Mouse (Mus musculus) midbrain, embryonic 13.5 days (tissue): ENCODE data around the gene Nelfcd. TPM values are rescaled to one million over a fixed set of nuclear protein-coding genes. Genes with fewer than 3 reads are reported as not detected.
A peak's percentile ranks its signal among the peaks of the same experiment; 100 is the strongest.

Experiments
- ATAC-seq: fragments of 200-750 bp; cut with Nextera tagmentation; 2 replicates; pipeline ENCODE4 v1.8.0; 2017; ENCODE audit warnings: mild to moderate bottlenecking, moderate TSS enrichment, moderate library complexity
- H3K27ac ChIP-seq: fragments of 300-500 bp; sonication (generic); 2 replicates; pipeline ENCODE4 v1.5.1; 2015; ENCODE audit warnings: inconsistent platforms, mild to moderate bottlenecking, moderate library complexity
- H3K27me3 ChIP-seq: fragments of 300-500 bp; sonication (generic); 2 replicates; pipeline ENCODE4 v1.6.1; 2015; ENCODE audit warnings: mild to moderate bottlenecking, inconsistent platforms
- H3K36me3 ChIP-seq: fragments of 300-500 bp; sonication (generic); 2 replicates; pipeline ENCODE4 v1.6.1; 2015; ENCODE audit warnings: mild to moderate bottlenecking, inconsistent platforms
- H3K4me1 ChIP-seq: fragments of 300-500 bp; sonication (generic); replicated peaks from 2 replicates; pipeline ENCODE4 v1.6.1; 2015; ENCODE audit warnings: inconsistent platforms
- H3K4me2 ChIP-seq: fragments of 300-500 bp; sonication (generic); replicated peaks from 2 replicates; pipeline ENCODE4 v1.6.1; 2015; ENCODE audit warnings: moderate library complexity, mild to moderate bottlenecking, inconsistent platforms
- H3K4me3 ChIP-seq: fragments of 300-500 bp; sonication (generic); replicated peaks from 2 replicates; pipeline ENCODE4 v1.5.1; 2015; ENCODE audit warnings: mild to moderate bottlenecking, inconsistent platforms
- H3K9ac ChIP-seq: fragments of 300-500 bp; sonication (generic); replicated peaks from 2 replicates; pipeline ENCODE4 v1.6.1; 2015; ENCODE audit warnings: mild to moderate bottlenecking, inconsistent platforms
- H3K9me3 ChIP-seq: fragments of 300-500 bp; sonication (generic); 2 replicates; pipeline ENCODE4 v1.6.1; 2016; ENCODE audit warnings: mild to moderate bottlenecking, inconsistent platforms
- WGBS: fragments of 180-500 bp; shearing (Covaris S2); methylation state at CpG from one replicate; pipeline ENCODE4 v1.1.7; 2015; 5-methylcytosine and 5-hydroxymethylcytosine counted together
- polyA plus RNA-seq: library from polyadenylated mRNA; unstranded; fragments of >200 nt; fragmentation: Nextera tagmentation; extraction: Ambion mirVana; gene quantifications from 2 replicates; pipeline ENCODE4 v1.2.1, GENCODE M21; 2015

Nelfcd gene
- polyA plus RNA-seq, 1 experiment from 2014 or later, result 136 TPM

GRCm38 (mm10) chr2:174438181-174438580 is 22.6 kb downstream of the Nelfcd start:
- WGBS, result 63% methylated on average over 11 of the region's 11 CpGs
- H3K4me2 ChIP-seq, result peak overlapping the region; percentile 74
- peak overlapping the region; percentile 70 for H3K9ac ChIP-seq
- H3K36me3 ChIP-seq, result peaks cover 7% of the 10 kb centered on the region; the same call in 1 of the 2 replicates
- no peak overlapping the region for H3K27ac ChIP-seq
- peak; percentile 15; the same call in 1 of the 2 replicates for ATAC-seq
- peak overlapping the region; percentile 55 for H3K4me3 ChIP-seq
- H3K4me1 ChIP-seq, result peaks cover 29% of the 10 kb centered on the region
- H3K9me3 ChIP-seq, result no peaks in the 10 kb centered on the region
- H3K27me3 ChIP-seq, result no peaks in the 10 kb centered on the region

- no peak within 1 kb of the TSS for H3K27ac ChIP-seq
- H3K36me3 ChIP-seq, result peaks cover 4% of the 10 kb centered on the region; the same call in 1 of the 2 replicates
Observed at GRCm38 (mm10) chr2:174438737-174439449, 23.3 kb downstream of the Nelfcd start, which contains the start of gene Ctsz. TSS of gene Ctsz (minus strand) at chr2:174439039.

GRCm38 (mm10) chr2:174439450-174439838 is 23.8 kb downstream of the Nelfcd start:
- Histone ChIP-seq H3K36me3 (peaks cover 4% of the 10 kb centered on the region; the same call in 1 of the 2 replicates), H3K27ac (no peak overlapping the region), H3K27me3 (no peaks in the 10 kb centered on the region), H3K9me3 (no peaks in the 10 kb centered on the region), H3K9ac (peak overlapping the region; percentile 70; the same call in 1 of the 2 replicates), H3K4me1 (peaks cover 29% of the 10 kb centered on the region), H3K4me2 (peak overlapping the region; percentile 74), H3K4me3 (no peak overlapping the region)
- WGBS, result 58% methylated on average over 5 of the region's 5 CpGs
- ATAC-seq, result no peak

More at GRCm38 (mm10) chr2:174438737-174439449, 23.3 kb downstream of the Nelfcd start, which contains the start of gene Ctsz:
- H3K4me3 ChIP-seq, result peak within 1 kb of the TSS; percentile 55
- WGBS, result under 1% methylated on average over 38 of the region's 38 CpGs
- H3K4me2 ChIP-seq, result peak within 1 kb of the TSS; percentile 74
- H3K9me3 ChIP-seq, result no peaks in the 10 kb centered on the region
- ATAC-seq, result peak; percentile 79
- peak within 1 kb of the TSS; percentile 70 for H3K9ac ChIP-seq
- peaks cover 29% of the 10 kb centered on the region for H3K4me1 ChIP-seq
- no peaks in the 10 kb centered on the region for H3K27me3 ChIP-seq

GRCm38 (mm10) chr2:174439961-174440360 is 24.4 kb downstream of the Nelfcd start:
- WGBS, result 79% methylated on average over 9 of the region's 9 CpGs
- H3K36me3 ChIP-seq, result peaks cover 4% of the 10 kb centered on the region; the same call in 1 of the 2 replicates

GRCm38 (mm10) chr2:174441898-174442297 is 26.3 kb downstream of the Nelfcd start:
- Histone ChIP-seq H3K9ac (no peak overlapping the region), H3K4me3 (no peak overlapping the region), H3K36me3 (no peaks in the 10 kb centered on the region), H3K4me2 (no peak overlapping the region), H3K27ac (no peak overlapping the region), H3K9me3 (no peaks in the 10 kb centered on the region), H3K4me1 (peaks cover 27% of the 10 kb centered on the region), H3K27me3 (no peaks in the 10 kb centered on the region)
- 84% methylated on average over 4 of the region's 4 CpGs for WGBS
- no peak for ATAC-seq

More at GRCm38 (mm10) chr2:174439961-174440360, 24.4 kb downstream of the Nelfcd start:
- no peak overlapping the region for H3K27ac ChIP-seq
- H3K9me3 ChIP-seq, result no peaks in the 10 kb centered on the region
- H3K27me3 ChIP-seq, result no peaks in the 10 kb centered on the region
- ATAC-seq, result no peak
- H3K4me3 ChIP-seq, result no peak overlapping the region
- no peak overlapping the region for H3K9ac ChIP-seq
- H3K4me2 ChIP-seq, result no peak overlapping the region
- H3K4me1 ChIP-seq, result peaks cover 29% of the 10 kb centered on the region

GRCm38 (mm10) chr2:174442460-174442859 is 26.9 kb downstream of the Nelfcd start:
- Histone ChIP-seq H3K9ac (no peak overlapping the region), H3K4me3 (no peak overlapping the region), H3K9me3 (no peaks in the 10 kb centered on the region), H3K27me3 (no peaks in the 10 kb centered on the region), H3K4me1 (peaks cover 21% of the 10 kb centered on the region), H3K27ac (no peak overlapping the region), H3K36me3 (no peaks in the 10 kb centered on the region), H3K4me2 (no peak overlapping the region)
- no peak for ATAC-seq
- 82% methylated on average over 9 of the region's 9 CpGs for WGBS

GRCm38 (mm10) chr2:174443046-174443445 is 27.4 kb downstream of the Nelfcd start:
- no peak overlapping the region for H3K9ac ChIP-seq
- no peak overlapping the region for H3K27ac ChIP-seq
- ATAC-seq, result no peak
- H3K27me3 ChIP-seq, result no peaks in the 10 kb centered on the region
- no peak overlapping the region for H3K4me3 ChIP-seq
- H3K4me2 ChIP-seq, result no peak overlapping the region
- H3K36me3 ChIP-seq, result no peaks in the 10 kb centered on the region
- no peaks in the 10 kb centered on the region for H3K9me3 ChIP-seq
- WGBS, result 63% methylated on average over 2 of the region's 2 CpGs
- H3K4me1 ChIP-seq, result peaks cover 15% of the 10 kb centered on the region

- H3K4me1 ChIP-seq, result peaks cover 2% of the 10 kb centered on the region
- WGBS, result 88% methylated on average over 7 of the region's 7 CpGs
Observed at GRCm38 (mm10) chr2:174444359-174444758, 28.8 kb downstream of the Nelfcd start.

GRCm38 (mm10) chr2:174445018-174445417 is 29.4 kb downstream of the Nelfcd start:
- no peak overlapping the region for H3K27ac ChIP-seq
- H3K9ac ChIP-seq, result no peak overlapping the region
- no peak overlapping the region for H3K4me3 ChIP-seq
- H3K27me3 ChIP-seq, result no peaks in the 10 kb centered on the region
- 80% methylated on average over 6 of the region's 6 CpGs for WGBS
- H3K9me3 ChIP-seq, result no peaks in the 10 kb centered on the region
- ATAC-seq, result no peak
- no peaks in the 10 kb centered on the region for H3K4me1 ChIP-seq
- H3K36me3 ChIP-seq, result no peaks in the 10 kb centered on the region
- no peak overlapping the region for H3K4me2 ChIP-seq

More at GRCm38 (mm10) chr2:174444359-174444758, 28.8 kb downstream of the Nelfcd start:
- Histone ChIP-seq H3K27ac (no peak overlapping the region), H3K27me3 (no peaks in the 10 kb centered on the region), H3K4me2 (no peak overlapping the region), H3K36me3 (no peaks in the 10 kb centered on the region), H3K4me3 (no peak overlapping the region), H3K9me3 (no peaks in the 10 kb centered on the region), H3K9ac (no peak overlapping the region)
- no peak for ATAC-seq

- no peaks in the 10 kb centered on the region for H3K27me3 ChIP-seq
- WGBS, result 64% methylated on average over 7 of the region's 7 CpGs
- no peaks in the 10 kb centered on the region for H3K36me3 ChIP-seq
- no peak overlapping the region for H3K4me3 ChIP-seq
- ATAC-seq, result 0 out of 2 replicates have a peak, but pooled peaks have one; percentile 25
- no peak overlapping the region for H3K4me2 ChIP-seq
- no peak overlapping the region for H3K27ac ChIP-seq
- no peaks in the 10 kb centered on the region for H3K9me3 ChIP-seq
- no peaks in the 10 kb centered on the region for H3K4me1 ChIP-seq
- no peak overlapping the region for H3K9ac ChIP-seq
Observed at GRCm38 (mm10) chr2:174446492-174446891, 30.9 kb downstream of the Nelfcd start.

- Histone ChIP-seq H3K9me3 (no peaks in the 10 kb centered on the region), H3K27me3 (no peaks in the 10 kb centered on the region), H3K9ac (no peak overlapping the region), H3K4me2 (no peak overlapping the region), H3K4me1 (no peaks in the 10 kb centered on the region), H3K36me3 (no peaks in the 10 kb centered on the region), H3K4me3 (no peak overlapping the region), H3K27ac (no peak overlapping the region)
- 40% methylated on average over 8 of the region's 8 CpGs for WGBS
- no peak for ATAC-seq
Observed at GRCm38 (mm10) chr2:174446905-174447304, 31.3 kb downstream of the Nelfcd start.

GRCm38 (mm10) chr2:174448405-174448804 is 32.8 kb downstream of the Nelfcd start:
- Histone ChIP-seq H3K4me1 (no peaks in the 10 kb centered on the region), H3K36me3 (no peaks in the 10 kb centered on the region), H3K9ac (no peak overlapping the region), H3K4me2 (no peak overlapping the region), H3K27me3 (no peaks in the 10 kb centered on the region), H3K4me3 (no peak overlapping the region), H3K27ac (no peak overlapping the region), H3K9me3 (no peaks in the 10 kb centered on the region)
- ATAC-seq, result no peak
- 83% methylated on average over 4 of the region's 4 CpGs for WGBS
